Mouse (Mus musculus): Measurements from ENCODE around the gene Zkscan14. TPM values are rescaled to one million over a fixed set of nuclear protein-coding genes. Genes with fewer than 3 reads are reported as not detected.
A peak's percentile ranks its signal among the peaks of the same experiment; 100 is the strongest.
"Not testable (repeated sequence)": the region's sequence is repeated elsewhere in the genome, so short reads cannot be mapped to it uniquely, and the experiment has no call there.

Zkscan14 gene
- polyA plus RNA-seq (2012; ENCODE audit: insufficient read depth, insufficient read length, missing spikeins), result 8.0 and 8.4 TPM in 2 replicates

- H3K27ac ChIP-seq (ENCODE audit: insufficient read depth, low read depth, low read length), result peak within 1 kb of the TSS; percentile 88
- TF ChIP-seq CTCF (IDR thresholded peaks at IDR 0.05; ENCODE audit: low read depth, low read length) (peak; percentile 14; the same call in 1 of the 2 replicates), POLR2A (IDR thresholded peaks at IDR 0.05; ENCODE audit: borderline replicate concordance, low read depth, low read length) (no peak)
- H3K4me1 ChIP-seq (ENCODE audit: control insufficient read depth, insufficient read depth, low read length), result peaks cover 15% of the 10 kb centered on the region
- H3K4me3 ChIP-seq (ENCODE audit: insufficient read depth, low read length), result peak within 1 kb of the TSS; percentile 77
These were observed at the start of gene Zkscan14 for GRCm38 (mm10) chr5:145201321-145201991. Zkscan14 (minus strand) TSS chr5:145201868.

- no peak overlapping the region for H3K27ac ChIP-seq (ENCODE audit: insufficient read depth, low read depth, low read length)
- TF ChIP-seq CTCF (IDR thresholded peaks at IDR 0.05; ENCODE audit: low read depth, low read length) (no peak), POLR2A (IDR thresholded peaks at IDR 0.05; ENCODE audit: borderline replicate concordance, low read depth, low read length) (no peak)
- H3K4me3 ChIP-seq (ENCODE audit: insufficient read depth, low read length), result no peak overlapping the region
- H3K4me1 ChIP-seq (ENCODE audit: control insufficient read depth, insufficient read depth, low read length), result no peaks in the 10 kb centered on the region
These were observed 47.9 kb upstream of the Zkscan14 start for GRCm38 (mm10) chr5:145249520-145249919.

GRCm38 (mm10) chr5:145234636-145235035, 33.0 kb upstream of the Zkscan14 start:
- TF ChIP-seq POLR2A (IDR thresholded peaks at IDR 0.05; ENCODE audit: borderline replicate concordance, low read depth, low read length) (no peak), CTCF (IDR thresholded peaks at IDR 0.05; ENCODE audit: low read depth, low read length) (no peak)
- Histone ChIP-seq H3K27ac (ENCODE audit: insufficient read depth, low read depth, low read length) (no peak overlapping the region), H3K4me3 (ENCODE audit: insufficient read depth, low read length) (no peak overlapping the region), H3K4me1 (ENCODE audit: control insufficient read depth, insufficient read depth, low read length) (peaks cover 8% of the 10 kb centered on the region; the same call in 1 of the 2 replicates)

DNA sequence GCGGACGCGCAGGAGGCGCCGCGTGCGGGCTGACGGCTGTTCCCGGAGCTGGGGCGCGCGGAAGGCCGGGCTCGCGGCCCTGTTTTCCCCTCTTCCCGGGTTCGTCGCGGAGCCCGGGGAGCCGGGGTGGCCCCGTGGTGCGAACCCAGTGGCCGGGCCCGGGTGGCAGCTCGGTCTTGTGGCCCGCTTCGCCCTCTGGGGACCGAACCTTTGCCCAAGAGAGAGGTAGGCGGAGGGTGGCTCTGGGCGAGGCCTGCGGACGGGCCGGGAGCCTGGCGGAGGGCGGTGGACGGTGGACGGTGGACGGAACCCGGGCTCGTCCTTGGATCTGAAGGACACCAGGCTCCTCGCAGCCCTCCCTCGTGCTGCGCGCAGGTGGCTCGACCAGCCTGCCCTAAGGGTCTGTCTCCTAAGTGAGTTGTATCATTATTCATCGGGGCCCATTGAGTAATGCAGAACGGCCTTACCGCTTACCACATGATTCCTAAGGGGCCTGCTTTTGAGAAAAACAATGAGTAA, 30.3 kb upstream of the Zkscan14 start:
- Histone ChIP-seq H3K4me3 (ENCODE audit: insufficient read depth, low read length) (peak overlapping the region; percentile 68), H3K27ac (ENCODE audit: insufficient read depth, low read depth, low read length) (peak overlapping the region; percentile 66), H3K4me1 (ENCODE audit: control insufficient read depth, insufficient read depth, low read length) (peaks cover 8% of the 10 kb centered on the region; the same call in 1 of the 2 replicates)
- TF ChIP-seq POLR2A (IDR thresholded peaks at IDR 0.05; ENCODE audit: borderline replicate concordance, low read depth, low read length) (no peak), CTCF (IDR thresholded peaks at IDR 0.05; ENCODE audit: low read depth, low read length) (no peak)

- peak within 1 kb of the TSS; percentile 68 for H3K4me3 ChIP-seq (ENCODE audit: insufficient read depth, low read length)
- peaks cover 8% of the 10 kb centered on the region; the same call in 1 of the 2 replicates for H3K4me1 ChIP-seq (ENCODE audit: control insufficient read depth, insufficient read depth, low read length)
- peak within 1 kb of the TSS; percentile 92 for H3K27ac ChIP-seq (ENCODE audit: insufficient read depth, low read depth, low read length)
- TF ChIP-seq CTCF (IDR thresholded peaks at IDR 0.05; ENCODE audit: low read depth, low read length), result no peak
- no peak for TF ChIP-seq POLR2A (IDR thresholded peaks at IDR 0.05; ENCODE audit: borderline replicate concordance, low read depth, low read length)
These were observed 29.8 kb upstream of the Zkscan14 start, which contains the start of gene Zfp655 for GRCm38 (mm10) chr5:145231367-145231871. Zfp655 (plus strand) TSS chr5:145231715.

DNA sequence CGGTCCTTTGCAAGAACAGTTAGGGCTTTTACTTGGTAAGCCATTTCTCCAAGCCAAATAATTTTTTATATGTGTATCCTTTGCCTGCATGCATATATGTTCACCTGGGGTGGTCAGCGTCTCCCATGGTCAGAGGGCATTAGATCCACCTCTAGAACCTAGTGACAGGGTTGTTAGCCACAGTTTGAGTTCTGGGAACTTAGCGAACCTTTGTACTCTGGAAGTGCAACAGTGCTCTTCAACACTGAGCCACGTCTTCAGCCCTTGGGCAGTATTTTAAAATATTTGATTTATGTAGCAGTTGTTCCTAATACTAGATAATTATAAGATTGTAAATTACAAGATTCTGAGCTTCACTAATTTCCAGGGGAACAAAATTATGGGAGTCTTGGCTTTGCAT, 29.0 kb upstream of the Zkscan14 start:
- H3K4me1 ChIP-seq (ENCODE audit: control insufficient read depth, insufficient read depth, low read length), result peaks cover 8% of the 10 kb centered on the region; the same call in 1 of the 2 replicates
- TF ChIP-seq CTCF (IDR thresholded peaks at IDR 0.05; ENCODE audit: low read depth, low read length) (no peak), POLR2A (IDR thresholded peaks at IDR 0.05; ENCODE audit: borderline replicate concordance, low read depth, low read length) (no peak)
- peak overlapping the region; percentile 92 for H3K27ac ChIP-seq (ENCODE audit: insufficient read depth, low read depth, low read length)
- peak overlapping the region; percentile 68; the same call in 1 of the 2 replicates for H3K4me3 ChIP-seq (ENCODE audit: insufficient read depth, low read length)

DNA sequence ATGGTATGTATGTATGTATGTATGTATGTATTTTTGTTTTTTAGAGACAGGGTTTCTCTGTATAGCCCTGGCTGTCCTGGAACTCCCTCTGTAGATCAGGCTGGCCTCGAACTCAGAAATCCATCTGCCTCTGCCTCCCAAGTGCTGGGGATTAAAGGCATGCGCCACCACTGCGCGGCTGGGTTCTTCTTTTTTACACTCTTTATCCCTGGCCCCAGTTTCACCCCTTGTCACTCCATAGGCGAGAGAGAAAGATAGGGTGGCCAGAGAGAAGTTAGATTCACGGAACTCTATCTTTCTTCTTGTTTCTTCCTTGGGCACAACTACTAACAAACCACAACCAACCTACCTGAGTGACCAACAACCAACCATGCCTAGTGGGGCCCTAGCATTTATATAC, 27.6 kb upstream of the Zkscan14 start:
- H3K4me3 ChIP-seq (ENCODE audit: insufficient read depth, low read length); H3K27ac ChIP-seq (ENCODE audit: insufficient read depth, low read depth, low read length): not testable (repeated sequence)

DNA sequence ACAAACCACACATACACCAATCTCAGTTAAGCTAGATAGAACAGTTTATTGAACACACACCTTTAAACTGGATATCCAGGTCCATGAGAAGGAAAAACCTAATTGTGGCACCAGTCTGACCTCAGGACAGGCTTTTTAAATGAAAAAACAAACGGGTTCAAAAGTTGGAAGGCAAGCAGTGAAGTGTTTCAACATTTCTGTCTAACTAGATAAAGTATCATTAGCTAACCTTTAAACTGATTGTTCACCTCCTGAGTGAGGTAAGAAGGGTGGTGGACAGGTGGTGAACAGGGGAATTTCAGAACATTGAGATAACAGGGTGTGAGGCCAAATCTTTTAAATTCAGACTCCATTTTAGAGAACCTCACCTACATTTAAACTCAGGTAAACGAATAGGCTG, 24.8 kb upstream of the Zkscan14 start:
- no peak overlapping the region for H3K4me3 ChIP-seq (ENCODE audit: insufficient read depth, low read length)
- H3K27ac ChIP-seq (ENCODE audit: insufficient read depth, low read depth, low read length), result no peak overlapping the region
- TF ChIP-seq CTCF (IDR thresholded peaks at IDR 0.05; ENCODE audit: low read depth, low read length), result no peak
- no peak for TF ChIP-seq POLR2A (IDR thresholded peaks at IDR 0.05; ENCODE audit: borderline replicate concordance, low read depth, low read length)
- peaks cover 8% of the 10 kb centered on the region for H3K4me1 ChIP-seq (ENCODE audit: control insufficient read depth, insufficient read depth, low read length)

More for the DNA sequence above, 27.6 kb upstream of the Zkscan14 start:
- H3K4me1 ChIP-seq (ENCODE audit: control insufficient read depth, insufficient read depth, low read length), result not testable (repeated sequence)

GRCm38 (mm10) chr5:145223395-145223794, 21.7 kb upstream of the Zkscan14 start:
- TF ChIP-seq POLR2A (IDR thresholded peaks at IDR 0.05; ENCODE audit: borderline replicate concordance, low read depth, low read length), result no peak
- no peak for TF ChIP-seq CTCF (IDR thresholded peaks at IDR 0.05; ENCODE audit: low read depth, low read length)
- peaks cover 4% of the 10 kb centered on the region for H3K4me1 ChIP-seq (ENCODE audit: control insufficient read depth, insufficient read depth, low read length)
- H3K4me3 ChIP-seq (ENCODE audit: insufficient read depth, low read length), result no peak overlapping the region
- H3K27ac ChIP-seq (ENCODE audit: insufficient read depth, low read depth, low read length), result no peak overlapping the region

GRCm38 (mm10) chr5:145222840-145223239, 21.2 kb upstream of the Zkscan14 start:
- Histone ChIP-seq H3K4me1 (ENCODE audit: control insufficient read depth, insufficient read depth, low read length) (peaks cover 4% of the 10 kb centered on the region), H3K4me3 (ENCODE audit: insufficient read depth, low read length) (no peak overlapping the region), H3K27ac (ENCODE audit: insufficient read depth, low read depth, low read length) (no peak overlapping the region)
- TF ChIP-seq CTCF (IDR thresholded peaks at IDR 0.05; ENCODE audit: low read depth, low read length) (no peak), POLR2A (IDR thresholded peaks at IDR 0.05; ENCODE audit: borderline replicate concordance, low read depth, low read length) (no peak)

Measured in bone marrow macrophage, adult 2 months (primary cell).